25 mouse cellular contexts compared by ENCODE assay signal in the genomic region with DNA sequence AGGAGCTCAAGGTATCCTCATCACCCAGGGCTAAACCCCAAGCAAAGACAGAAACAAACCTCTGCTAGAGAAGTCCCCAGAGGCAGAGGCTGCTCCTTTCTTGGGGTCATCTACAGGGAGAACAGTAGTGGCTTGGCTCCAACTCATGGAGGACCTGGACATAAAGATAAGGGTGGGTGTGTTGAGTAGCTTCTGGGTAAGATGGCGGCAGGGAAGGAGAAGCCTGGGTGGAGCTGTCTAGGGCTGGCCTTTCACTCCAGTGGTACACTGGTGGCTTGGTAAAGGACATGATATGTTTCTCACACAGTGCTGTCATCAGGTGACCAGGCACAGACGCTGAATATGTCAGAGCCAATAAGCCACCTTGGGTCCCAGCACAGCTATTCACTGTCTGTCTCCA. TPM values are rescaled to one million over a fixed set of nuclear protein-coding genes. Genes with fewer than 3 reads are reported as not detected.
A peak's percentile ranks its signal among the peaks of the same experiment; 100 is the strongest.
DNase-seq lines count a peak whose midpoint lies in the region; ATAC-seq and TF ChIP-seq lines count a peak whose summit lies in the region.
"Had no signal": no experiment of that assay in that cellular context is flagged by ENCODE, and none has a peak within 500 bp of the region (broad histone marks: within the 10 kb centered on the region; RNA-seq: fewer than 3 reads in every experiment).

No protein-coding gene starts in this region.

- no peak for TF ChIP-seq CTCF in stomach, postnatal 0 days (IDR thresholded peaks at IDR 0.05; ENCODE audit: low read depth)

- no peak for TF ChIP-seq EP300 in stomach, postnatal 0 days (optimal IDR thresholded peaks at IDR 0.05)

- H3K27me3 ChIP-seq in stomach, embryonic 15.5 days (replicated peaks) = no peaks in the 10 kb centered on the region
- H3K27me3 ChIP-seq in stomach, postnatal 0 days (ENCODE audit: control insufficient read depth, insufficient read depth, low read length) = no peaks in the 10 kb centered on the region
- H3K27me3 ChIP-seq in liver, embryonic 11.5 days (replicated peaks; ENCODE audit: control insufficient read depth, insufficient read depth, low read length) = no peaks in the 10 kb centered on the region
- H3K27me3 ChIP-seq: forebrain, embryonic 13.5 days; hindbrain, embryonic 13.5 days; limb, embryonic 12.5 days; lung, embryonic 15.5 days; Patski had no signal

- no peak overlapping the region for H3K27ac ChIP-seq in stomach, embryonic 15.5 days
- H3K27ac ChIP-seq in stomach, postnatal 0 days (replicated peaks) = no peak overlapping the region
- H3K27ac ChIP-seq in liver, embryonic 11.5 days (ENCODE audit: low read depth, low read length) = peak overlapping the region; percentile 61
- H3K27ac ChIP-seq: forebrain, embryonic 13.5 days; hindbrain, embryonic 13.5 days; limb, embryonic 12.5 days; lung, embryonic 15.5 days had no signal

- H3K4me3 ChIP-seq in stomach, embryonic 15.5 days (replicated peaks) = no peak overlapping the region
- H3K4me3 ChIP-seq in stomach, postnatal 0 days (ENCODE audit: low read depth, low read length) = no peak overlapping the region
- no peak overlapping the region for H3K4me3 ChIP-seq in liver, embryonic 11.5 days (ENCODE audit: low read depth, low read length)
- H3K4me3 ChIP-seq: forebrain, embryonic 13.5 days; hindbrain, embryonic 13.5 days; layer of hippocampus, adult 2 months; limb, embryonic 12.5 days; lung, embryonic 15.5 days had no signal

- H3K4me1 ChIP-seq in stomach, embryonic 15.5 days = no peaks in the 10 kb centered on the region; the same call in 1 of the 2 replicates
- no peaks in the 10 kb centered on the region for H3K4me1 ChIP-seq in stomach, postnatal 0 days (replicated peaks; ENCODE audit: control insufficient read depth, insufficient read depth)
- peaks cover 12% of the 10 kb centered on the region for H3K4me1 ChIP-seq in liver, embryonic 11.5 days (replicated peaks; ENCODE audit: control insufficient read depth, insufficient read depth, low read length)
- H3K4me1 ChIP-seq: forebrain, embryonic 13.5 days; limb, embryonic 12.5 days; lung, embryonic 15.5 days had no signal

- no peak overlapping the region for H3K9ac ChIP-seq in stomach, embryonic 15.5 days
- no peak overlapping the region for H3K9ac ChIP-seq in stomach, postnatal 0 days (ENCODE audit: low read length)
- no peak overlapping the region; the same call in 1 of the 2 replicates for H3K9ac ChIP-seq in liver, embryonic 11.5 days (ENCODE audit: low read depth, low read length)
- H3K9ac ChIP-seq: forebrain, embryonic 13.5 days; hindbrain, embryonic 13.5 days; limb, embryonic 12.5 days; lung, embryonic 15.5 days had no signal

- no peak overlapping the region for H3K4me2 ChIP-seq in stomach, embryonic 15.5 days
- no peak overlapping the region for H3K4me2 ChIP-seq in stomach, postnatal 0 days (replicated peaks; ENCODE audit: low read depth)
- no peak overlapping the region for H3K4me2 ChIP-seq in liver, embryonic 11.5 days
- H3K4me2 ChIP-seq: forebrain, embryonic 13.5 days; hindbrain, embryonic 13.5 days; limb, embryonic 12.5 days; lung, embryonic 15.5 days; midbrain, embryonic 11.5 days had no signal

- WGBS in stomach, embryonic 15.5 days = 91% methylated on average over 2 of the region's 2 CpGs
- 91% methylated on average over 2 of the region's 2 CpGs for WGBS in stomach, postnatal 0 days
- 69% methylated on average over 2 of the region's 2 CpGs for WGBS in liver, embryonic 11.5 days

- peaks cover 51% of the 10 kb centered on the region for H3K36me3 ChIP-seq in stomach, embryonic 15.5 days
- H3K36me3 ChIP-seq in stomach, postnatal 0 days (ENCODE audit: control insufficient read depth, insufficient read depth, low read length) = peaks cover 36% of the 10 kb centered on the region
- H3K36me3 ChIP-seq in liver, embryonic 11.5 days (ENCODE audit: control insufficient read depth, insufficient read depth, low read length) = peaks cover 52% of the 10 kb centered on the region

- H3K9me3 ChIP-seq in stomach, embryonic 15.5 days = no peaks in the 10 kb centered on the region
- no peaks in the 10 kb centered on the region for H3K9me3 ChIP-seq in stomach, postnatal 0 days (ENCODE audit: control insufficient read depth, low read length)
- no peaks in the 10 kb centered on the region for H3K9me3 ChIP-seq in liver, embryonic 11.5 days (ENCODE audit: control insufficient read depth, low read length)
- H3K9me3 ChIP-seq: forebrain, embryonic 13.5 days; hindbrain, embryonic 13.5 days; limb, embryonic 12.5 days; lung, embryonic 15.5 days had no signal

- ATAC-seq in stomach, embryonic 15.5 days (ENCODE audit: insufficient read depth, low FRiP score, low read depth) = peak; percentile 63; the same call in 1 of the 2 replicates
- no peak for ATAC-seq in stomach, postnatal 0 days (ENCODE audit: low FRiP score, low TSS enrichment)
- ATAC-seq in liver, embryonic 11.5 days (replicated peaks; ENCODE audit: low FRiP score) = peak; percentile 84
- ATAC-seq in megakaryocyte progenitor cell, adult 5-6 weeks (replicated peaks; ENCODE audit: poor library complexity) = peak; percentile 73
- ATAC-seq: forebrain, embryonic 13.5 days; Patski had no signal

- DNase-seq in stomach, postnatal 0 days (ENCODE audit: low spot score) = no peak
- DNase-seq in liver, embryonic 11.5 days (ENCODE audit: low spot score) = no peak
- DNase-seq in layer of hippocampus, postnatal 25 days (ENCODE audit: extremely low spot score in 1 of 2, low spot score in 1 of 2) = no peak
- no peak for DNase-seq in left cerebral cortex, adult 8-10 months (ENCODE audit: low spot score in 2 of 2)
- DNase-seq in thymus, postnatal 36 days = no peak
- DNase-seq: adrenal gland, postnatal 14 days; cerebellum, adult 2 months; gastrocnemius, postnatal 14 days; heart, adult 18-20 months; heart, postnatal 10 days; kidney, adult 8-10 months; kidney, postnatal 14 days; lung, postnatal 4 days; right cerebral cortex, postnatal 4 days; thymus, adult 2 months had no signal

RNA-seq across cellular contexts. Expression of a gene that starts 12.3 kb away (rescaled TPM):
- 94.8 and 102 TPM in 2 replicates for polyA plus RNA-seq in stomach, embryonic 15.5 days (2015; fragmentation: Nextera tagmentation; extraction: Ambion mirVana)
- 49.5 and 50.2 TPM in 2 replicates for polyA plus RNA-seq in stomach, postnatal 0 days (2015; fragmentation: Nextera tagmentation; extraction: Ambion mirVana)
- polyA plus RNA-seq in liver, embryonic 11.5 days (2014; fragmentation: Nextera tagmentation; extraction: Ambion mirVana) = 121 and 126 TPM in 2 replicates
- 38.2 and 47.0 TPM in 2 replicates for total RNA-seq in megakaryocyte progenitor cell, adult 5-6 weeks (2015)
- total RNA-seq in megakaryocyte progenitor cell, adult 5-6 weeks (2017) = 24.0 and 24.9 TPM in 2 replicates
- total RNA-seq in layer of hippocampus, postnatal 25 days (2021) = 10 to 100 TPM; 59.1 to 62.7 TPM
- 10 to 100 TPM; 43.3 to 64.9 (median 56.2) TPM for total RNA-seq in left cerebral cortex, adult 8-10 months (2022)

RNA-seq across cellular contexts. Expression of a gene that starts 17.0 kb away (rescaled TPM):
- 26.8 and 31.8 TPM in 2 replicates for polyA plus RNA-seq in stomach, embryonic 15.5 days (2015; fragmentation: Nextera tagmentation; extraction: Ambion mirVana)
- 8.0 and 8.8 TPM in 2 replicates for polyA plus RNA-seq in stomach, postnatal 0 days (2015; fragmentation: Nextera tagmentation; extraction: Ambion mirVana)
- polyA plus RNA-seq in liver, embryonic 11.5 days (2014; fragmentation: Nextera tagmentation; extraction: Ambion mirVana) = 20.1 and 23.3 TPM in 2 replicates
- total RNA-seq in megakaryocyte progenitor cell, adult 5-6 weeks (2015) = 9.6 and 10.0 TPM in 2 replicates
- 14.2 and 23.8 TPM in 2 replicates for total RNA-seq in megakaryocyte progenitor cell, adult 5-6 weeks (2017)
- total RNA-seq in layer of hippocampus, postnatal 25 days (2021) = 10 to 100 TPM; 74.6 to 96.0 TPM
- 10 to 100 TPM; 68.8 to 81.3 (median 76.5) TPM for total RNA-seq in left cerebral cortex, adult 8-10 months (2022)

RNA-seq across cellular contexts. Expression of a gene that starts 20.0 kb away (rescaled TPM):
- 5.7 and 6.5 TPM in 2 replicates for polyA plus RNA-seq in stomach, embryonic 15.5 days (2015; fragmentation: Nextera tagmentation; extraction: Ambion mirVana)
- 3.3 and 4.1 TPM in 2 replicates for polyA plus RNA-seq in stomach, postnatal 0 days (2015; fragmentation: Nextera tagmentation; extraction: Ambion mirVana)
- polyA plus RNA-seq in liver, embryonic 11.5 days (2014; fragmentation: Nextera tagmentation; extraction: Ambion mirVana) = 3.1 and 3.5 TPM in 2 replicates
- total RNA-seq in megakaryocyte progenitor cell, adult 5-6 weeks (2015) = 13.8 and 16.2 TPM in 2 replicates
- total RNA-seq in megakaryocyte progenitor cell, adult 5-6 weeks (2017) = 6.2 and 7.7 TPM in 2 replicates
- 1 to 10 TPM; 6.2 to 7.1 TPM for total RNA-seq in layer of hippocampus, postnatal 25 days (2021)
- 1 to 10 TPM; 6.3 to 7.7 (median 7.4) TPM for total RNA-seq in left cerebral cortex, adult 8-10 months (2022)

RNA-seq across cellular contexts. Expression of a gene that starts 23.9 kb away (rescaled TPM):
- 27.6 and 30.9 TPM in 2 replicates for polyA plus RNA-seq in stomach, embryonic 15.5 days (2015; fragmentation: Nextera tagmentation; extraction: Ambion mirVana)
- polyA plus RNA-seq in stomach, postnatal 0 days (2015; fragmentation: Nextera tagmentation; extraction: Ambion mirVana) = 33.8 and 34.6 TPM in 2 replicates
- polyA plus RNA-seq in liver, embryonic 11.5 days (2014; fragmentation: Nextera tagmentation; extraction: Ambion mirVana) = 6.3 and 6.6 TPM in 2 replicates
- total RNA-seq in megakaryocyte progenitor cell, adult 5-6 weeks (2015) = 0.59 and 1.9 TPM in 2 replicates
- 1.0 and 1.3 TPM in 2 replicates for total RNA-seq in megakaryocyte progenitor cell, adult 5-6 weeks (2017)
- 1 to 10 TPM; 5.6 to 5.9 TPM for total RNA-seq in layer of hippocampus, postnatal 25 days (2021)
- 1 to 10 TPM; 5.6 to 8.1 (median 7.0) TPM for total RNA-seq in left cerebral cortex, adult 8-10 months (2022)
- total RNA-seq: monocyte, adult 5-6 weeks had no signal

RNA-seq across cellular contexts. Expression of a gene that starts 47.7 kb away (rescaled TPM):
- polyA plus RNA-seq in stomach, embryonic 15.5 days (2015; fragmentation: Nextera tagmentation; extraction: Ambion mirVana) = 74.8 and 78.3 TPM in 2 replicates
- 51.9 and 52.6 TPM in 2 replicates for polyA plus RNA-seq in stomach, postnatal 0 days (2015; fragmentation: Nextera tagmentation; extraction: Ambion mirVana)
- 62.3 and 63.8 TPM in 2 replicates for polyA plus RNA-seq in liver, embryonic 11.5 days (2014; fragmentation: Nextera tagmentation; extraction: Ambion mirVana)
- total RNA-seq in megakaryocyte progenitor cell, adult 5-6 weeks (2015) = 63.8 and 66.9 TPM in 2 replicates
- total RNA-seq in megakaryocyte progenitor cell, adult 5-6 weeks (2017) = 21.4 and 41.1 TPM in 2 replicates
- 10 to 100 TPM; 41.4 to 45.1 TPM for total RNA-seq in layer of hippocampus, postnatal 25 days (2021)
- 10 to 100 TPM; 34.4 to 47.6 (median 39.6) TPM for total RNA-seq in left cerebral cortex, adult 8-10 months (2022)
